Mouse (Mus musculus): ENCODE measurements around the gene Gm9944. TPM values are rescaled to one million over a fixed set of nuclear protein-coding genes. Genes with fewer than 3 reads are reported as not detected.

Gene Gm9944
- polyA plus RNA-seq, 1 experiment from 2014 or later, result not detected

GRCm38 (mm10) chr4:144441095-144441494 is 12.0 kb downstream of the Gm9944 start:
- Histone ChIP-seq H3K27ac (ENCODE audit: low read length) (no peak overlapping the region), H3K27me3 (replicated peaks; ENCODE audit: insufficient read depth, low read length) (no peaks in the 10 kb centered on the region), H3K4me3 (ENCODE audit: low read depth, low read length) (no peak overlapping the region), H3K9ac (replicated peaks; ENCODE audit: low read depth) (no peak overlapping the region), H3K36me3 (ENCODE audit: insufficient read depth, low read length) (no peaks in the 10 kb centered on the region), H3K9me3 (ENCODE audit: low read length) (no peaks in the 10 kb centered on the region), H3K4me1 (ENCODE audit: insufficient read depth, low read depth, low read length) (no peaks in the 10 kb centered on the region), H3K4me2 (replicated peaks; ENCODE audit: low read depth, low read length) (no peak overlapping the region)
- no peak for TF ChIP-seq CTCF (IDR thresholded peaks at IDR 0.05)
- TF ChIP-seq EP300 (IDR thresholded peaks at IDR 0.05), result no peak
- ATAC-seq, result no peak
- 91% methylated on average over 4 of the region's 4 CpGs for WGBS
- DNase-seq (ENCODE audit: low spot score), result no peak

- no peak for TF ChIP-seq EP300 (IDR thresholded peaks at IDR 0.05)
- no peak for TF ChIP-seq CTCF (IDR thresholded peaks at IDR 0.05)
- no peaks in the 10 kb centered on the region for H3K27me3 ChIP-seq (replicated peaks; ENCODE audit: insufficient read depth, low read length)
- no peak within 1 kb of the TSS for H3K4me2 ChIP-seq (replicated peaks; ENCODE audit: low read depth, low read length)
- no peak within 1 kb of the TSS for H3K4me3 ChIP-seq (ENCODE audit: low read depth, low read length)
- DNase-seq (ENCODE audit: low spot score), result no peak
- ATAC-seq, result no peak
- no peaks in the 10 kb centered on the region for H3K36me3 ChIP-seq (ENCODE audit: insufficient read depth, low read length)
- H3K9me3 ChIP-seq (ENCODE audit: low read length), result no peaks in the 10 kb centered on the region
- H3K9ac ChIP-seq (replicated peaks; ENCODE audit: low read depth), result no peak within 1 kb of the TSS
- no peak within 1 kb of the TSS for H3K27ac ChIP-seq (ENCODE audit: low read length)
- no peaks in the 10 kb centered on the region for H3K4me1 ChIP-seq (ENCODE audit: insufficient read depth, low read depth, low read length)
Measured at GRCm38 (mm10) chr4:144438672-144439071, 14.4 kb downstream of the Gm9944 start, which contains the start of gene 1700012P22Rik. Gene 1700012P22Rik, minus strand, starts transcription at chr4:144438772.

- no peak for ATAC-seq
- no peak for DNase-seq (ENCODE audit: low spot score)
- H3K27ac ChIP-seq (ENCODE audit: low read length), result no peak overlapping the region
- H3K36me3 ChIP-seq (ENCODE audit: insufficient read depth, low read length), result no peaks in the 10 kb centered on the region
- H3K4me1 ChIP-seq (ENCODE audit: insufficient read depth, low read depth, low read length), result no peaks in the 10 kb centered on the region
- no peaks in the 10 kb centered on the region for H3K9me3 ChIP-seq (ENCODE audit: low read length)
- 82% methylated on average over 5 of the region's 5 CpGs for WGBS
- H3K4me3 ChIP-seq (ENCODE audit: low read depth, low read length), result no peak overlapping the region
- TF ChIP-seq CTCF (IDR thresholded peaks at IDR 0.05), result no peak
- TF ChIP-seq EP300 (IDR thresholded peaks at IDR 0.05), result no peak
- no peak overlapping the region for H3K4me2 ChIP-seq (replicated peaks; ENCODE audit: low read depth, low read length)
- H3K27me3 ChIP-seq (replicated peaks; ENCODE audit: insufficient read depth, low read length), result no peaks in the 10 kb centered on the region
- H3K9ac ChIP-seq (replicated peaks; ENCODE audit: low read depth), result no peak overlapping the region
Measured at GRCm38 (mm10) chr4:144433216-144433615, 19.9 kb downstream of the Gm9944 start.

- Histone ChIP-seq H3K27me3 (replicated peaks; ENCODE audit: insufficient read depth, low read length) (no peaks in the 10 kb centered on the region), H3K4me3 (ENCODE audit: low read depth, low read length) (no peak overlapping the region), H3K9me3 (ENCODE audit: low read length) (no peaks in the 10 kb centered on the region), H3K9ac (replicated peaks; ENCODE audit: low read depth) (no peak overlapping the region), H3K36me3 (ENCODE audit: insufficient read depth, low read length) (no peaks in the 10 kb centered on the region), H3K4me1 (ENCODE audit: insufficient read depth, low read depth, low read length) (no peaks in the 10 kb centered on the region), H3K27ac (ENCODE audit: low read length) (no peak overlapping the region), H3K4me2 (replicated peaks; ENCODE audit: low read depth, low read length) (no peak overlapping the region)
- WGBS, result 72% methylated on average over 2 of the region's 2 CpGs
- TF ChIP-seq CTCF (IDR thresholded peaks at IDR 0.05) (no peak), EP300 (IDR thresholded peaks at IDR 0.05) (no peak)
- no peak for DNase-seq (ENCODE audit: low spot score)
- no peak for ATAC-seq
Measured at GRCm38 (mm10) chr4:144430723-144431122, 22.4 kb downstream of the Gm9944 start.

GRCm38 (mm10) chr4:144428868-144429267 is 24.2 kb downstream of the Gm9944 start:
- no peaks in the 10 kb centered on the region for H3K27me3 ChIP-seq (replicated peaks; ENCODE audit: insufficient read depth, low read length)
- H3K36me3 ChIP-seq (ENCODE audit: insufficient read depth, low read length), result no peaks in the 10 kb centered on the region
- ATAC-seq (no peak), DNase-seq (ENCODE audit: low spot score) (no peak)
- H3K9me3 ChIP-seq (ENCODE audit: low read length), result no peaks in the 10 kb centered on the region
- WGBS, result 14% methylated on average over 3 of the region's 3 CpGs
- H3K27ac ChIP-seq (ENCODE audit: low read length), result no peak overlapping the region
- no peaks in the 10 kb centered on the region for H3K4me1 ChIP-seq (ENCODE audit: insufficient read depth, low read depth, low read length)
- H3K4me3 ChIP-seq (ENCODE audit: low read depth, low read length), result no peak overlapping the region
- H3K9ac ChIP-seq (replicated peaks; ENCODE audit: low read depth), result no peak overlapping the region
- TF ChIP-seq CTCF (IDR thresholded peaks at IDR 0.05) (no peak), EP300 (IDR thresholded peaks at IDR 0.05) (no peak)
- no peak overlapping the region for H3K4me2 ChIP-seq (replicated peaks; ENCODE audit: low read depth, low read length)

GRCm38 (mm10) chr4:144424590-144424989 is 28.5 kb downstream of the Gm9944 start:
- Histone ChIP-seq H3K4me1 (ENCODE audit: insufficient read depth, low read depth, low read length) (no peaks in the 10 kb centered on the region), H3K27ac (ENCODE audit: low read length) (no peak overlapping the region), H3K9me3 (ENCODE audit: low read length) (no peaks in the 10 kb centered on the region), H3K27me3 (replicated peaks; ENCODE audit: insufficient read depth, low read length) (no peaks in the 10 kb centered on the region), H3K4me3 (ENCODE audit: low read depth, low read length) (no peak overlapping the region), H3K4me2 (replicated peaks; ENCODE audit: low read depth, low read length) (no peak overlapping the region), H3K9ac (replicated peaks; ENCODE audit: low read depth) (no peak overlapping the region), H3K36me3 (ENCODE audit: insufficient read depth, low read length) (no peaks in the 10 kb centered on the region)
- WGBS, result 71% methylated on average over 5 of the region's 5 CpGs
- TF ChIP-seq CTCF (IDR thresholded peaks at IDR 0.05), result no peak
- no peak for TF ChIP-seq EP300 (IDR thresholded peaks at IDR 0.05)
- ATAC-seq (no peak), DNase-seq (ENCODE audit: low spot score) (no peak)

GRCm38 (mm10) chr4:144420644-144421043 is 32.5 kb downstream of the Gm9944 start:
- DNase-seq (ENCODE audit: low spot score) (no peak), ATAC-seq (no peak)
- H3K27ac ChIP-seq (ENCODE audit: low read length), result no peak overlapping the region
- TF ChIP-seq EP300 (IDR thresholded peaks at IDR 0.05) (no peak), CTCF (IDR thresholded peaks at IDR 0.05) (no peak; the same call in 1 of the 2 replicates)
- H3K4me1 ChIP-seq (ENCODE audit: insufficient read depth, low read depth, low read length), result no peaks in the 10 kb centered on the region
- no peak overlapping the region for H3K4me2 ChIP-seq (replicated peaks; ENCODE audit: low read depth, low read length)
- H3K4me3 ChIP-seq (ENCODE audit: low read depth, low read length), result no peak overlapping the region
- H3K27me3 ChIP-seq (replicated peaks; ENCODE audit: insufficient read depth, low read length), result no peaks in the 10 kb centered on the region
- H3K36me3 ChIP-seq (ENCODE audit: insufficient read depth, low read length), result no peaks in the 10 kb centered on the region
- H3K9ac ChIP-seq (replicated peaks; ENCODE audit: low read depth), result no peak overlapping the region
- no peaks in the 10 kb centered on the region for H3K9me3 ChIP-seq (ENCODE audit: low read length)

Measured in lung, postnatal 0 days (tissue).